Mouse (Mus musculus): ENCODE data around the gene Cop1. TPM values are rescaled to one million over a fixed set of nuclear protein-coding genes. Genes with fewer than 3 reads are reported as not detected.

Cop1 gene
- polyA plus RNA-seq, 1 experiment: 50.4 TPM

DNA sequence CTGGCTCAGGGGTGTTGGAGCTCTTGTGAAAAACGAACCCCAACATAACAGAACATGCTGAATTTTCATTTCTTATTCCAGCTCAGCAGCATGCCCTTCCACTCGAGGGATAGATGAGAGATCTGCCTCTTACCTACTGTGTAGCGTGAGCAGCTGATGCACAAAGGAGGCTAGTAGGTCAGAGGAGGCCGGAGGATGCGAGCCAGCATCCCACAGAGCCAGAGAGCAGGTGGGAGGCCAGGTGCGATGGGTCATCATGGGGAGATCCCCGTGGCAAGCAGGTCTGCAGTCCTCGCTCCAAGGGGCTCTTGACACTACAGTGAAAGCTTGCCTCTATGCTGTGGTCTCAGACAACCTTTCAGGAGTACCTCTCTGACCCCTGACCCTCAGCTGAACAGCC, 160.5 kb downstream of the Cop1 start:
- no peak overlapping the region for H3ac ChIP-seq (ENCODE audit: control insufficient read depth, insufficient read length, low read depth)
- H3K79me3 ChIP-seq (ENCODE audit: low read depth): no peaks in the 10 kb centered on the region
- H3K27me3 ChIP-seq (ENCODE audit: control insufficient read depth, insufficient read depth, insufficient read length): no peaks in the 10 kb centered on the region
- H3K36me3 ChIP-seq (ENCODE audit: control insufficient read depth, insufficient read depth): no peaks in the 10 kb centered on the region
- TF ChIP-seq CEBPB (IDR thresholded peaks at IDR 0.05; ENCODE audit: low read depth): no peak
- TF ChIP-seq MYOD1 (IDR thresholded peaks at IDR 0.05; ENCODE audit: control insufficient read depth, insufficient read length, low read depth): peak; percentile 43
- no peak for TF ChIP-seq MAX (IDR thresholded peaks at IDR 0.05)
- no peak for TF ChIP-seq USF1 (IDR thresholded peaks at IDR 0.05; ENCODE audit: low read depth)
- H3K79me2 ChIP-seq (ENCODE audit: control insufficient read depth, insufficient read depth): no peaks in the 10 kb centered on the region
- no peak overlapping the region for H3K4me3 ChIP-seq (ENCODE audit: insufficient read depth, poor library complexity, severe bottlenecking)

DNA sequence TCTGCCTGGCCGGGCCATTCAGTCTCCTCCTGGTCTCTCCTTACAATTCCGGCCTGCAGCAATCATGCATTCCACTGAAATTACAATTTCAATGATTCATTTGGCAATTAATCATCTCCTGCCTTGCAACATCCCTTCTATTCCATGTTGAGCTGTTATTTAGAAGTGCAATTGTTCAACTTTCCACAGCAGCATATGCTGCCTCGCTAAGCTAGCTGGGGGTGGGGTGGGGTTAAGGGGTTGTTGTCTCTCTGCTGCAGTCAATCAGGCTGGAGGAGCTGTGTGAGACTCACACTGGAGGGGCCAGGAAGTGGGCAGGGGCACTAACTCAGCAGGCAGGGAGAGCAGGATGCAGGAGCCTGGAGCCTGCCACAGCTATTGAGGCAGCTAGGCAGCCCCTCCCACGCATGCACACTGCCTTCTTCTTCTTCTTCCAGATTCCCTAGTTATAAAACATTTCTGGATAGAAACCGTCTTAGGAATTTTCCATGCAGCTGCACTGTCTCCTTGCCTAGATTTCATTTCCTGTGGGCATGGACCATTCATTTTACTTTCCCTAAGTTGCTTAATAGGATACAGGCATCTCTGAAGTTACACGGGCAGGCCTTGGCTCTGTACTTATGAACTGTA, 161.1 kb downstream of the Cop1 start:
- Histone ChIP-seq H3K36me3 (ENCODE audit: control insufficient read depth, insufficient read depth) (no peaks in the 10 kb centered on the region), H3K79me2 (ENCODE audit: control insufficient read depth, insufficient read depth) (no peaks in the 10 kb centered on the region), H3ac (ENCODE audit: control insufficient read depth, insufficient read length, low read depth) (no peak overlapping the region), H3K27me3 (ENCODE audit: control insufficient read depth, insufficient read depth, insufficient read length) (no peaks in the 10 kb centered on the region), H3K79me3 (ENCODE audit: low read depth) (no peaks in the 10 kb centered on the region), H3K4me3 (ENCODE audit: insufficient read depth, poor library complexity, severe bottlenecking) (no peak overlapping the region)
- TF ChIP-seq MYOG (IDR thresholded peaks at IDR 0.05; ENCODE audit: control insufficient read depth, extremely low read depth, insufficient read length) (no peak), CEBPB (IDR thresholded peaks at IDR 0.05; ENCODE audit: low read depth) (peak; percentile 95), FOSL1 (IDR thresholded peaks at IDR 0.05; ENCODE audit: insufficient read depth, low read length, poor library complexity, severe bottlenecking) (peak; percentile 37), USF1 (IDR thresholded peaks at IDR 0.05; ENCODE audit: low read depth) (no peak), CTCF (IDR thresholded peaks at IDR 0.05; ENCODE audit: control insufficient read depth, insufficient read depth, insufficient read length) (no peak), MYOD1 (IDR thresholded peaks at IDR 0.05; ENCODE audit: control insufficient read depth, insufficient read length, low read depth) (no peak), MAX (IDR thresholded peaks at IDR 0.05) (no peak)

DNA sequence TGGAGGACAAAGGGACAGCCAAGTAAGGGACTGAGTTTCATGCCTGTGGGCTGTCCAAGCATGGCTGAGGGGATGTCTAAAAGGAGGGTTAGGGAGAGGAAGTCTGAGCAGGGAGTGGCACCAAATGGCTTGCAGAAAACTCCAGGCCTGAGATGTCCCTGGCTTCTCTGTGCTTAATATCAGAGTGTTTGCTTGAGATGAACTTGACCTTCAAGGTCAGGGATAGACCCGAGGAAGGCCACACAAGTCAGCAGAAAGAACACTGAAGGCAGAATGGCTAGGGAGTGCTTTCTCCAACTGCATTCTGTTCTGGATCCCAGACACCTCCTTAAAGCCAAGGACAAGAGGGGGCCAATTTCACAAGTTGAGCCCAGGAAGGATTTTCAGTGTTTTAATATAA, 161.8 kb downstream of the Cop1 start:
- Histone ChIP-seq H3K79me2 (ENCODE audit: control insufficient read depth, insufficient read depth) (no peaks in the 10 kb centered on the region), H3K27me3 (ENCODE audit: control insufficient read depth, insufficient read depth, insufficient read length) (no peaks in the 10 kb centered on the region), H3ac (ENCODE audit: control insufficient read depth, insufficient read length, low read depth) (no peak overlapping the region), H3K79me3 (ENCODE audit: low read depth) (no peaks in the 10 kb centered on the region), H3K4me3 (ENCODE audit: insufficient read depth, poor library complexity, severe bottlenecking) (no peak overlapping the region), H3K36me3 (ENCODE audit: control insufficient read depth, insufficient read depth) (no peaks in the 10 kb centered on the region)
- TF ChIP-seq MYOG (IDR thresholded peaks at IDR 0.05; ENCODE audit: control insufficient read depth, extremely low read depth, insufficient read length) (no peak), MYOD1 (IDR thresholded peaks at IDR 0.05; ENCODE audit: control insufficient read depth, insufficient read length, low read depth) (no peak), CEBPB (IDR thresholded peaks at IDR 0.05; ENCODE audit: low read depth) (no peak), USF1 (IDR thresholded peaks at IDR 0.05; ENCODE audit: low read depth) (no peak), CTCF (IDR thresholded peaks at IDR 0.05; ENCODE audit: control insufficient read depth, insufficient read depth, insufficient read length) (no peak), FOSL1 (IDR thresholded peaks at IDR 0.05; ENCODE audit: insufficient read depth, low read length, poor library complexity, severe bottlenecking) (no peak), MAX (IDR thresholded peaks at IDR 0.05) (no peak)

DNA sequence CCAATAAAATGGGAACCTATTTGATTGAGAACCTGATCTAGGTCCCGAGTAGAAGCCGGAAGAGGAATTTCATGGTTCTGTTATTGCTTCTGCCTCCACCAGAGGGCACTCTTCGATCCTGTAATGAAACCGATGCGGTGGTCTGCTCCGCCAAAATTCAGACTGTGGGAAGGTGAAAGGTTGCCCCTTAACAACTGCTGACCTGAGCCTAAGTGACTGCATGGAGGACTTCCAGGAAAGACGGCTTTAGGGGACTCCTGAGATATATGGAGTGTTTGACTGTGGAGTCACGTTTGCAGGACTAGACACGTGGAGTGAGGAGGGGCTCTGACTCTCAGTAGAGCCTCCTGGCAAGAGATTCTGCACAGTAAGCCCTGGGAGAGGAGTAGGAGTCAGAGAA, 164.4 kb downstream of the Cop1 start:
- Histone ChIP-seq H3ac (ENCODE audit: control insufficient read depth, insufficient read length, low read depth) (no peak overlapping the region), H3K79me2 (ENCODE audit: control insufficient read depth, insufficient read depth) (no peaks in the 10 kb centered on the region), H3K79me3 (ENCODE audit: low read depth) (no peaks in the 10 kb centered on the region), H3K4me3 (ENCODE audit: insufficient read depth, poor library complexity, severe bottlenecking) (no peak overlapping the region), H3K27me3 (ENCODE audit: control insufficient read depth, insufficient read depth, insufficient read length) (no peaks in the 10 kb centered on the region), H3K36me3 (ENCODE audit: control insufficient read depth, insufficient read depth) (no peaks in the 10 kb centered on the region)
- TF ChIP-seq MAX (IDR thresholded peaks at IDR 0.05) (no peak), FOSL1 (IDR thresholded peaks at IDR 0.05; ENCODE audit: insufficient read depth, low read length, poor library complexity, severe bottlenecking) (no peak), CEBPB (IDR thresholded peaks at IDR 0.05; ENCODE audit: low read depth) (no peak), MYOG (IDR thresholded peaks at IDR 0.05; ENCODE audit: control insufficient read depth, extremely low read depth, insufficient read length) (no peak), MYOD1 (IDR thresholded peaks at IDR 0.05; ENCODE audit: control insufficient read depth, insufficient read length, low read depth) (no peak), CTCF (IDR thresholded peaks at IDR 0.05; ENCODE audit: control insufficient read depth, insufficient read depth, insufficient read length) (no peak), USF1 (IDR thresholded peaks at IDR 0.05; ENCODE audit: low read depth) (no peak)

Small RNAs within 50 kb of the gene (microRNA-seq; reads per million reads assigned to microRNA genes)
- gene Mir1843b (ENCODE audit: borderline microRNAs expressed): 25.8 reads per million, percentile 65 among the genes with 10 or more reads in this experiment
